Mouse (Mus musculus) gastrocnemius, adult 2 months (tissue): ENCODE measurements at regions not wholly inside any gene's neighbourhood (a gene's known extent, or its start where the extent isn't known, plus 50 kb on each side); places are given as distances from the start of the nearest gene placed in this dataset.

Source experiments
- DNase-seq: peaks from one replicate; pipeline ENCODE4 v3.0.0; 2022
- H3K27ac ChIP-seq: fragments of 200-600 bp; 2 replicates; pipeline ENCODE4 v1.8.1; 2022; ENCODE audit warnings: mild to moderate bottlenecking
- H3K4me3 ChIP-seq: fragments of 200-600 bp; 2 replicates; pipeline ENCODE4 v1.8.1; 2022; ENCODE audit warnings: mild to moderate bottlenecking, moderate library complexity
- CTCF ChIP-seq: fragments of 200-600 bp; IDR thresholded peaks from 2 replicates; pipeline ENCODE4 v1.8.1; 2022; ENCODE audit warnings: antibody characterized with exemption, mild to moderate bottlenecking, moderate library complexity
- intact Hi-C: fragments of 180-260 bp; cut with DNase I; formaldehyde crosslinking; loops from one replicate; pipeline ENCODE4 v1.15.1; 2025

DNA sequence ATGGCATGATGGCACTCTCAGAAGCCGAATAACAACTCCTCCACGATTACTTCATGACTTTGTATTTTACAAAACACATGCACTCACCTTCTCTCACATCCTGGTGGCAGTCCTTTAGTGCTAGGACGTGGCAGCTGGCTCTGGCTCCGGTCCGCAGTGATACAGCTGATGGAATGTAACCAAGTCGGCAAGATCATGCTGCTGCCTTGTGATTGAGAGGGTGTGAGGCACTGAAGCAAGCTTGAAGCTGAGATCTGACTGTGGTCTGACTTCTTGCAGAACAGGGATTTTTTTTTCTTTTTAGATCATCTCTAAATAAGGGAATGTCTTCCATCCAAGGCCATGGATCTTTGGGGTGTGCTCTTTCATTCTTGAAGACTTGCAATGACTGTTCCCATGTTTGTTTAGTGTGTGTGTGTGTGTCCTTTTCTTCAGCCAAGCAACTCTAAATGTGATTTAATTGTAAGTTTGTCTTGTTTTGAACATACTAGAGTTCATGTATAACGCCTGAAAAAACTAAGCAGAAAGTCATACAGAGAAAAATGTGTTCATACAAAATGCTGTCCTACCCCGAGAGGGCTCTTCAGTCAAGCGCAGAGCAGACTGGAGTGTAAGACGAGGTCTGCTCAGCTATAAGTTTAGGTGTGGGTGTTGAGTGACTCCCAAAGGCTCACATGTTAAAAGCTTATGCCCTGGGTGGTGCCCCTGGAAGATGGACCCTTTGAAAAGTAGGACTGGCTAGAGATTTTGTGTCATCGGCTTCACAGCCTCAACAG lies 116.1 kb upstream of the Ankrd55 start:
- no peak for TF ChIP-seq CTCF
- DNase-seq = peak; percentile 37
- Histone ChIP-seq H3K27ac (no peak overlapping the region), H3K4me3 (no peak overlapping the region)
- intact Hi-C loops = no loop called here

DNA sequence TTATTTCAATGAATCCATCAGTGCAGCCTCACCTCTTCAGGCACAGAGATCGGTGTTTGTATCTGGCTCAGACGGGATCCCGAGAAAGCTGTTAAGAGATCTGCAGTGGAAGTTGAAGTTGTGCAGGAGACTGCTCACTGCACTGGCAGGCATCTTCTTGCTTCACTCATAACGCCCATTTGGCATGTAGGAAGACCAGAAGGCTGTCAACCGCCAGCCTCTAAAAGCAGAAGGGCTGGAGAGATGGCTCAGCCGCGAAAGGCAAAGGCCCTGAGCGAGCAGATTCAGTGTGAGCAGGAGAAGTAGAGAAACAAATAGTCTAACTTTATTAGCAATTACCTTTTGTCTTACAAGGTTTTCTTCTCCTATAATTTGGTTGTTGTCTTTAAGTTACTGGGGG lies 114.3 kb upstream of the Ankrd55 start:
- TF ChIP-seq CTCF = no peak
- H3K4me3 ChIP-seq = no peak overlapping the region
- no peak overlapping the region for H3K27ac ChIP-seq
- intact Hi-C loops = no loop called here
- no peak for DNase-seq

DNA sequence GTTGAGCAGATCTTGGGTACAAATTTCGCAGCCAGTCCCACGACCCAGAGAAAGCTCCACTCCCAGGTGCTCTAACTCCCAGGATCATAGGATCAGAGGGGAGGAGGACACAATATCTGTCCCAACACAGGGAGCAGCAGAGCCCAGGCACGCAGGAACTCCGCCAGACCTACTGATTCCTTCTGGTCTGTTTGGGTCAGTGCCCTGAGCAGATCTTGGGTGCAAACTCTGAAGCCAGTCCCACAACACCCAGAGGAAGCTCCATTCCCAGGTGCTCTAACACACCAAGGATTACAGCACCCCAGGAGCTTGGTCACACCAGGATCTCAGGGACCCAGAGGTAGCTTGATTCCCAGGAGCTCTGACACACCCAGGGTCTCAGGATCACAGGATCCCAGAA lies 110.2 kb upstream of the Ankrd55 start:
- intact Hi-C loops = no loop called here
- H3K27ac ChIP-seq = no peak overlapping the region
- TF ChIP-seq CTCF = no peak

DNA sequence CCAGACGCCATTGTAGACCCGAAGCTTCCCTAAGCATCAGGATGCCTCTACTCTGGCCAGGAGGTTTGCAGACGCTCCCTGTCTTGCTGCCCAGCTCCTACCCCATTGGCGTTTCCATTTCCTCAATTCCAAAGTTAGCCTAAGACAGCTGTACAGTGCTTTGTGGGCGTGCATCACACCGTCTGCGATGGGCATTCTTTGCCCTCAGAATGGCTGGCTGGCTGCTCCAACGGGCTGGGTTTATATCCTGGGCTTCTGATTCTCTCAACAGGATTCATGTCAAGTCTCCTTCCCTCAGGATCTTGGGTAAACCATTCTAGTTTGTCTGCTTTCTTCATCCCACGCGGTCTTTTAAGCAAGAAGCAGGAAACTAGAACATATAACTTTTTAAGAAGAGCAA lies 104.3 kb upstream of the Ankrd55 start:
- intact Hi-C loops = no loop called here
- Histone ChIP-seq H3K4me3 (no peak overlapping the region), H3K27ac (no peak overlapping the region)
- no peak for DNase-seq
- no peak for TF ChIP-seq CTCF

More for the DNA sequence above, 110.2 kb upstream of the Ankrd55 start:
- H3K4me3 ChIP-seq = no peak overlapping the region
- no peak for DNase-seq

DNA sequence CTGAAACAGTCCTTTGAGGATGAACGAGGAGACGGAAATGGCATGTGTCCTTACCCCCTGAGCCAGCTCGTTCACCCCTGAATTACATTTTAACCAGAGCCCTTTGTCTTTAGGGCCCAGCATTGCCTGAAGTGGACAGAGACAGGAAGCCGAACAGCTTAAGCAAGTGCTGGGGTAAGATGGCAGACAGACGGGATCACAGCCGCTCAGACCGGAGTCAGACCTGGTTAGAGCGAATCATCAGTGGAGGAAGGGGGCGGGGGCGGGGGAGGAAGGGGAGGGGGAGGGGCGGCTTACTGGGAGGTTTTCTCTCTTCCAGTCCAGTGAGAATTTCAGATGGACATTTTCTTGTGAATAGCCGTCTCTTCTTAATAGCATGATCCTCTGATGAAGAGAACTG lies 103.1 kb upstream of the Ankrd55 start:
- intact Hi-C loops = no loop called here
- H3K4me3 ChIP-seq = no peak overlapping the region
- no peak overlapping the region for H3K27ac ChIP-seq
- no peak for DNase-seq
- no peak for TF ChIP-seq CTCF

DNA sequence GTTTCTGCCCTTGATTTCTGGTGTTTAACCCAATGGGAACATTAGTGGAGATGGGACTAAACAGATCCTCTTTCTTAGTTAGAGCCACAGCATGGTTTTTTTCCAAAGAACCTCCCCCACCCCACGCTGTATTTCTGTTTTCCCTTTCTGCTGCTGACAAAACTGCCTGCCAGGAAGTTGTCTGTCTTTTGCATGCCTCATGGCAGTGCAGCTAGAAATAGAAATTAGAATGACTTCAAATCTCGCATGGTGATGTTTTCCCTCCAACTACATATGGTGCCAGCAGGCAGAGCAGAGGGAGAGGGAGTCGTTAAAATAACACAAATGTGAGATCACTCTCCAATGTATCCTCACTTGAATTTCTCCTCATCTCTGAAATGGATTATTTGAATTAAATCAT lies 101.0 kb upstream of the Ankrd55 start:
- no peak for DNase-seq
- TF ChIP-seq CTCF = no peak
- intact Hi-C loops = no loop called here
- Histone ChIP-seq H3K27ac (peak overlapping the region; percentile 41; the same call in 1 of the 2 replicates), H3K4me3 (no peak overlapping the region)

DNA sequence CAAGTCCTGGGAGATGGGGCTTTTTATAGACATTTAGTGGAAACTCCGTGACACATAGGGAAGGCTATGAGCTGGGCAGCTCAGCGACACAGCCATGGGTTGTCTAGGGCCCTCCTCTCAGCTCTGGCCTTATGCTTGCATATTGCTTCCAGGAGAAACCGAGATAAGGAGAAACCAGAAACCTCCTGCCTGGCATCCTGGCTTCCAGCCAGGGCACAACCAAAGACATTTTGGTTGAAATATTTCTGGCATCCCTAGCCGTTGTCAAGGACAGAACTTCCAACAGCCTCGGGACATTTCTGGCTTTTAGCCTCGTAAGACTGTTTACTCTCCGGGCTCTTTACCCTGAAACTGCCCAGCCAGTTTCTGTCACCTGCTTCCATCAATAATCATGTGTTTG lies 99.9 kb upstream of the Ankrd55 start:
- peak; percentile 31 for DNase-seq
- intact Hi-C loops = no loop called here
- Histone ChIP-seq H3K27ac (peak overlapping the region; percentile 41), H3K4me3 (peak overlapping the region; percentile 17)
- TF ChIP-seq CTCF = no peak

DNA sequence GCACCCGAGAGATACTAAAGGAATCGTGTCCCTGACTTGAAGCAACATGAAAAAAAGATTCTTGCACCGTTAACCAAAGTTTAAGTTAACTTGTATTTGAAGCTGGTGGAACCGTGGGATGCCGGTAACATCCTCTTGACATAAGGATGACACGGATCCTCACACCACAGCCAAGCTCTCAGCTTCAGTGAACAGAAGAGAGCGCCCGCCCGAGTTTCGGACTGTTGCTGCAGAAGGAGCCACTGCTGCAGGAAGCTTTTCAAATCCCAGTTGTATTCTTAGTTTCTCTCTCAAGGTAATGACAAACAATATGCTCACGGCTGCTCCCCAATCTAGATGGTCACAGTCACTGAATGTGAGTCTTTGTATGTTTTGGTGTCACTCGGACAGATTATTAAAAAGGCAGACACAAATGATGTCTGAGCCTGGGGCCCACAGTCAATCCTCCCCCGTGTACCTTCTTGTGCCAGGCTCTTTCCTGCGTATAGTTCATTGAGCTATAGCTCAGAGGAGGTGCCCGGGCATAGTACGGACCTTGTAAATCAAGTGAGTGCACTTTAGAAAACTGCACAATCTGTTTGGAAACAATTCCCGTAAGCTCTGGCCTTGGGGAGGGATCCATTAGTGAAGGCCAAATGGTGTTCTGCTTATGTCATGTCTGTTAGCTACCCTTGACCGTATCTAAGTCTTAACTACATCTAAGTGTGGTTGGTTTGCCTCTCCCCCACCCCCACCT lies 99.3 kb upstream of the Ankrd55 start:
- intact Hi-C loops = no loop called here
- H3K4me3 ChIP-seq = no peak overlapping the region; the same call in 1 of the 2 replicates
- no peak for DNase-seq
- H3K27ac ChIP-seq = peak overlapping the region; percentile 41; the same call in 1 of the 2 replicates
- no peak for TF ChIP-seq CTCF

DNA sequence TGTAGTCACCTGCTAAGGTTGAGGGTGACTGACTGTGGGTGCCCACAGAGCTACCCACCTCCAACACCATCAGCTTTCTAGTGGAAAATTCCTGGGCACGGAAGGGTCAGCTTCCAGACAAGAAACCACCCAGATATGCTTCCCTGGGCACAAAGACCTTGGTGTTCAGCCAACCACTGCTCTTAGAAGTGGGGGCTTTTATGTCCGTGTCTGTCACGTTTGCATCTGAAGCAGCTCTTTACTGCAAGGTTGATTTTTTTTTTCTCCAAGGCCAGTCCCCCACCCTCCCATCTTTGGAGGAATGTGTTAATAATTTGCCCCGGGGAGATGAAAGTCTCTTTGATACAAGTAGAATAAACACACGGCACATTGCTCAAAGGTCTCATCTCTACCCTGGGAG lies 98.6 kb upstream of the Ankrd55 start:
- intact Hi-C loops = no loop called here

DNA sequence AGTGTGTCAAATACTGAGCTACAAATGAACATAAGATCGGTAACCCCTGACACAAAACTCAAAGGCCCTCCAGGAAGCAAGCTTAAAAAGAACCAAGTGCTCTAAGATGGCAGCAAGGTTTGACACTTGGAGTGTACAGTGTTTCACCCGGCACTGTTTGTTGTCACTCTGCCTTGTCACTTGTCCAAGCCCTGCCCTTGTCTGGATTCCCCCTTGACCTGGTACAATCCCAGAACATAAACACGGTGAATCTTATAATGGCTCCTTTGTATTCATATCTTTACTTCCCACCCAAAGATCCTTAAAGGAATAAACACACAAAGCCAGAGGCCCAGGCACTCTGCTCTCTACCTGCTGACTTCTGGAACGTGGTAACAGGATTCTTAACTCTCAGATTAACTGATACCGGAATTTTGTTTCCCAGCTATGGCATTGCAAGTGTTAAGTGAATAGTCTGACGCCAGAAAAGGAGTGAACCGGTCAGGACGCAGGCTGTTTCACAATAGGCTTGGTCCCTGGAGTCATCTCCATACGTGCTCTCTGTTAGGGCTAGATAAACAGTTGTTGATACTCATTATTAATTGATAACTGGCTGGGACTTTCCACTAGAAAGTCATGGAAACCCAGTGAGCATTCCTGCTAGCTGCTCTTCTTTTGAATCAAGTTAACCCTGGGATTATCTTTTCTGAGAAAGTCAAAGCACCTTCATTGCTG lies 95.9 kb upstream of the Ankrd55 start:
- intact Hi-C loops = no loop called here
- Histone ChIP-seq H3K27ac (no peak overlapping the region), H3K4me3 (no peak overlapping the region)
- DNase-seq = no peak
- no peak for TF ChIP-seq CTCF

More for the DNA sequence above, 98.6 kb upstream of the Ankrd55 start:
- Histone ChIP-seq H3K4me3 (no peak overlapping the region), H3K27ac (no peak overlapping the region)
- no peak for TF ChIP-seq CTCF
- DNase-seq = no peak

DNA sequence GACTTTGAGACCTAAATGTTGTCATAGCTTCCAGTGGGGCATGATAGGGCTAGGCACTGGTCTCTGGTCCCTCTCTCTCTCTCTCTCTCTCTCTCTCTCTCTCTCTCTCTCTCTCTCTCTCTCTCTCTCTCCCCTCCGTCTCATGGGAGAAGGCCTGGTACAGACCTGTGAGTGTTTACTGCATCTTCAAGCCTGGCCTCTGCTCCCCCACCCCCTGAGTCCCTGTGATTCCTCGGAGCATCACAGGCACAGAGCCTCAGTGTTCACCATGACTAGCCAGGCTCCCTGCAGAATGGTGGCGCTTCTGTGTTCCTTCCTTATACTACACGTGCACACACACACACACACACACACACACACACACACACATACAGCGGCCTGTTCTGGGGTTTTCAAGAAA lies 94.6 kb upstream of the Ankrd55 start:
- Histone ChIP-seq H3K4me3 (no peak overlapping the region), H3K27ac (no peak overlapping the region)
- no peak for DNase-seq
- intact Hi-C loops = no loop called here
- TF ChIP-seq CTCF = no peak

DNA sequence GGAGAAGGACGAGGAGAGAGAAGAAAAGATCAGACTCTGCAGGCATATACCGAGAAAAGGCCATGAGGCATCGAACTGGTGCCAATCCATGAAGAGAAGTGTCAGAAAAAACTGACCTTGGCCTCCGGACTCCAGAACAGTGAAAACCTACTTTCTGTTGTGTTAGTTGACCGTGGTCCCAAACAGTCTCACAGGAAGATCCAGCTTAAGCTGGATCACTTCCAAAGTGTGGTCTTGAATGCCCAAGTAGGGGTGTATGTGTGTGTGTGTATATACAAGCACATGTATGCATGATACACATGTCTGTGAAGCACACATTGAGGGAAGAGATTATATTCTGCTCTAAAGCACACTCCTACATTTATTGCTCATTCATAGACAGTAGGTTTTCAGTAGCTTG lies 93.3 kb upstream of the Ankrd55 start:
- intact Hi-C loops = no loop called here
- Histone ChIP-seq H3K4me3 (no peak overlapping the region), H3K27ac (no peak overlapping the region)
- no peak for TF ChIP-seq CTCF
- no peak for DNase-seq

DNA sequence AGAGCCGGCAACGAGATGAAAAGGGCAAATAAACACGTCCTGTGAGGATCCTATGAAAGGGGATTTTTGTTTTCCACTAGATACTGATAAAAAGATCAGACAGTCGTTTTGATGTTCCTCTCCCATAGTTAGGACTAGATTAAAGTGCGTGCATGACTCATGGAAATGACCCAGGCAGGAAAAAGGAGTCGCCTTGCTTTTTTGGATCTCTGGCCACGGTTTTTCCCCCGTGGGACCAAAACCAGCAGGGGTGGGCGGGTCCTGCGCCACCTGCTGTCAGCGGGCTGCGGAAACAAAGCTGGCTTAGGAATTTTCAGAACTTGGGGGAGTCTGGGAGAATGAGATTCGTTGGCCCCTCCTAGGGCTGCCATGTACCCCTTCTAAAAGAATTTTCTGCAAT lies 91.5 kb upstream of the Ankrd55 start:
- intact Hi-C loops = loop anchor here (1.0 kb wide), 1 partner anchor 408 kb away; no protein-coding TSS in a partner anchor
- peak; percentile 91 for TF ChIP-seq CTCF
- Histone ChIP-seq H3K27ac (peak overlapping the region; percentile 79), H3K4me3 (peak overlapping the region; percentile 62)
- peak; percentile 82 for DNase-seq
